Mouse (Mus musculus) heart, embryonic 13.5 days (tissue): ENCODE results near the gene Bmp2. TPM values are rescaled to one million over a fixed set of nuclear protein-coding genes. Genes with fewer than 3 reads are reported as not detected.
A peak's percentile ranks its signal among the peaks of the same experiment; 100 is the strongest.

ENCODE experiments used
- ATAC-seq: fragments of 200-750 bp; cut with Nextera tagmentation; 2 replicates; pipeline ENCODE4 v1.8.0; 2017; ENCODE audit warnings: moderate TSS enrichment; ENCODE audit not compliant: insufficient number of reproducible peaks, low FRiP score, low TSS enrichment; ENCODE audit errors: extremely low read depth
- H3K27ac ChIP-seq: fragments of 300-500 bp; sonication (generic); replicated peaks from 2 replicates; pipeline ENCODE4 v1.5.1; 2015; ENCODE audit warnings: moderate library complexity, mild to moderate bottlenecking, inconsistent platforms
- H3K27me3 ChIP-seq: fragments of 300-500 bp; sonication (generic); replicated peaks from 2 replicates; pipeline ENCODE4 v1.6.1; 2015; ENCODE audit warnings: mild to moderate bottlenecking, inconsistent platforms
- H3K36me3 ChIP-seq: fragments of 300-500 bp; sonication (generic); 2 replicates; pipeline ENCODE4 v1.6.1; 2015; ENCODE audit warnings: mild to moderate bottlenecking, inconsistent platforms
- H3K4me1 ChIP-seq: fragments of 300-500 bp; sonication (generic); 2 replicates; pipeline ENCODE4 v1.6.1; 2015; ENCODE audit warnings: inconsistent platforms
- H3K4me2 ChIP-seq: fragments of 300-500 bp; sonication (generic); 2 replicates; pipeline ENCODE4 v1.6.1; 2015; ENCODE audit warnings: inconsistent platforms, mild to moderate bottlenecking, moderate library complexity
- H3K4me3 ChIP-seq: fragments of 300-500 bp; sonication (generic); 2 replicates; pipeline ENCODE4 v1.5.1; 2015; ENCODE audit warnings: moderate library complexity, mild to moderate bottlenecking, inconsistent platforms
- H3K9ac ChIP-seq: fragments of 300-500 bp; sonication (generic); 2 replicates; pipeline ENCODE4 v1.6.1; 2015; ENCODE audit warnings: inconsistent platforms, mild to moderate bottlenecking, moderate library complexity
- H3K9me3 ChIP-seq: fragments of 300-500 bp; sonication (generic); 2 replicates; pipeline ENCODE4 v1.6.1; 2016; ENCODE audit warnings: inconsistent platforms
- WGBS: fragments of 180-500 bp; shearing (Covaris S2); methylation state at CpG from one replicate; pipeline ENCODE4 v1.1.7; 2015; ENCODE audit warnings: mixed read lengths; 5-methylcytosine and 5-hydroxymethylcytosine counted together
- polyA plus RNA-seq: library from polyadenylated mRNA; unstranded; fragments of >200 nt; fragmentation: Nextera tagmentation; extraction: Ambion mirVana; gene quantifications from 2 replicates; pipeline ENCODE4 v1.2.1, GENCODE M21; 2015

The Bmp2 gene
- polyA plus RNA-seq, 1 experiment from 2014 or later = 10.7 TPM

DNA sequence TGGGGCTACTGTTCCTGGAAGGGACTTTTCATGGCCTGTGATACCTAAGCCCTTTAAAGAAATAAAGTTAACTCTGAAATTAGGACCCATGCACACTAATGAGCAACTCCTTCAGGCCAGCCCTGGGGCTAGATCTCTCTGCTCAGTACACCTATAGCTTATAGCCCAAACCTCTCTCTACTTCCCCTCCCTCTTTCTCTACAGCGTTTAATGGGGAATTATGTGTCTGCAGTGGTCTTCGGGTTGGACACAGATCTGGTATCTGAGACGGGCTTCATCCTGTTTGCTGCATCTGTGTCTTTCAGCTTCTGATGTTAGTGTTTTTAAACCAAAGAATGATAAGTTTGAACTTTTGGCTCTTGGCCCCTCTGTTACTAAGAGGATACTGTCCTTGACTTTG, 18.9 kb upstream of the Bmp2 start:
- Histone ChIP-seq H3K4me3 (no peak overlapping the region), H3K4me2 (no peak overlapping the region), H3K36me3 (no peaks in the 10 kb centered on the region), H3K9me3 (no peaks in the 10 kb centered on the region), H3K9ac (no peak overlapping the region), H3K4me1 (0 out of 2 replicates have a peak, but pooled peaks cover 4% of the 10 kb centered on the region), H3K27me3 (no peaks in the 10 kb centered on the region), H3K27ac (no peak overlapping the region)
- WGBS = 63% methylated on average over 3 of the region's 3 CpGs
- no peak for ATAC-seq

DNA sequence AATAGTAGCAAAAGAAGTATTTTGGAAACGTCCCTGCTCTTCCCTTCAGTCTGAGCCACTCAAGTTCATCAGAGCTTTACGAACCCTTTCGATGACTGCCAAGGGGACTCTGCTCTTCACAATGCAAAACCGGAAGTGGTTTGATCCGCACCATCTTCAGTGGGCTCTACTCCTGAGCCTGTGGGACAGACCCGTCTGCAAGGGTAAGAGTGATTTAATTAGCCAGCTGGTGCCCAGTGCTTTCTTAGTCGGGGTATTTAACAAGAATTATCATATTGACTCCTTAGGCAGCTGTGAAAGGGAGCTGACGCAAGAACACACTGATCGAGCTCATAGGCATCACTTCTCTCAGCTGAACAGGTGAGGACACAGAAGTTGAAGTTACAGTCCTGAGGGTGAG, 16.5 kb upstream of the Bmp2 start:
- Histone ChIP-seq H3K4me3 (no peak overlapping the region), H3K4me1 (0 out of 2 replicates have a peak, but pooled peaks cover 4% of the 10 kb centered on the region), H3K36me3 (no peaks in the 10 kb centered on the region), H3K27me3 (no peaks in the 10 kb centered on the region), H3K9ac (no peak overlapping the region), H3K4me2 (no peak overlapping the region), H3K9me3 (no peaks in the 10 kb centered on the region), H3K27ac (no peak overlapping the region)
- ATAC-seq = no peak
- 83% methylated on average over 9 of the region's 9 CpGs for WGBS

DNA sequence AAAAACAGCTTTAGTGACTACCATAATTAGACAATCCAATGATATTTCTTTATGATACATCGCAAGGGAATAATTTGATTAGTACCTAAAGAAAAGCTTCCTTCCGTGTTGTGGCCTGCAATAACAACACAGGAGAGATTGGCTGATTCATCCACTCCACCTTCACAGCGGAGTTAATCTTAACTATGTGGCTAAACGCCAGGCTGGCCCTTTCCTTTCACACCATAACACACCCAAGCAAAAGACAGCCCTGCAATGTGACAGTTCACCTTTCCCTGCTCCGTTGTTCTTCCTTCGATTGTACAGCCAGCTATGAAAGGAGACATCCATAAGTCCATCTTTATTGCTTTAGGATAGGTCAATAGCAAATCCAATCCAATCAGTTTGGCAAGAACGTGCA, 15.1 kb upstream of the Bmp2 start:
- Histone ChIP-seq H3K9me3 (no peaks in the 10 kb centered on the region), H3K36me3 (no peaks in the 10 kb centered on the region), H3K4me1 (0 out of 2 replicates have a peak, but pooled peaks cover 4% of the 10 kb centered on the region), H3K4me3 (no peak overlapping the region), H3K4me2 (no peak overlapping the region), H3K27me3 (no peaks in the 10 kb centered on the region), H3K9ac (no peak overlapping the region), H3K27ac (no peak overlapping the region)
- no peak for ATAC-seq
- 61% methylated on average over 7 of the region's 7 CpGs for WGBS

DNA sequence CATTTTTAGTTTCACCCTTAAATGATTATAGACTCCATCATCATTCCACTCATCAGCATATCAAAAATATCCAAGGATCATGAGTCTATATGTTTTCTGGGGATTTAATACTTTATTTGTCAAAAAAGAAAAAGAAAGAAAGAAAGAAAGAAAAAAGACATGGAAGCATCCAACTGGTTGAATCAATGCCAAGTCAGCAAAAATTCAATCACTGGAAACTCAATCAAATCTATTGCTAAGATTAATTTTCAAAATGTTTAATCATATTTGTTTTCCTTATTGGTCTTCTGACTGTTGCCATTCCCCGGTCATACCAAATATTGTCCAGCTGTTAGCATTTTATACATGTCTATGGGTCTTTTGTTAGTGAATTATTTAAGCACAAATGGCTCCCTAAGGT, 11.3 kb upstream of the Bmp2 start:
- Histone ChIP-seq H3K4me1 (no peaks in the 10 kb centered on the region), H3K36me3 (no peaks in the 10 kb centered on the region), H3K9ac (no peak overlapping the region), H3K4me3 (no peak overlapping the region), H3K9me3 (no peaks in the 10 kb centered on the region), H3K27me3 (0 out of 2 replicates have a peak, but pooled peaks cover 3% of the 10 kb centered on the region), H3K4me2 (no peak overlapping the region), H3K27ac (no peak overlapping the region)
- no peak for ATAC-seq
- WGBS = 76% methylated on average over 1 of the region's 1 CpGs

DNA sequence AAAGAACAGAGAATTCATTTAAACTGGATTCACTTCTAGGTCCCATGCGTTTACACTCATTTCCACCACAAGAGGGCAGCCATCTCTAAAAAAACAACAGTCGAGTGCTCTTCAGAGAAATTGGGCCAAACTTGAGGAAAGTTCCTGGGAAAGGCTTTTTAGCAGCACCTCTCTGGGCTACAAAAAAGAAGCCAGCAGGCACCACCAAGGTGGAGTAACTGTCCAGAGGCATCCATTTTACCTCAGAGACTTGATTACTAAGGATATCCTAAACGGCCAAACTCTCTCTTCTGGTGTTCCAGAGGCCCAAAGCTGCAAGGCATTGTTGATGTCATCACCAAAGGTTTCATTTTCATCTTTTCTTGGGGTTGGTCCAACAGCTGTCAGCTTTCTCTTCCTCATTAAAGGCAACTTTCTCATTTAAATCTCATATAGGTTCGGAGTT, 1.7 kb upstream of the Bmp2 start:
- H3K36me3 ChIP-seq = no peaks in the 10 kb centered on the region
- no peak for ATAC-seq
- peaks cover 59% of the 10 kb centered on the region for H3K27me3 ChIP-seq
- no peak overlapping the region for H3K4me2 ChIP-seq
- H3K4me1 ChIP-seq = peaks cover 26% of the 10 kb centered on the region
- no peaks in the 10 kb centered on the region for H3K9me3 ChIP-seq
- H3K27ac ChIP-seq = no peak overlapping the region
- no peak overlapping the region for H3K4me3 ChIP-seq
- H3K9ac ChIP-seq = no peak overlapping the region
- 27% methylated on average over 4 of the region's 4 CpGs for WGBS

DNA sequence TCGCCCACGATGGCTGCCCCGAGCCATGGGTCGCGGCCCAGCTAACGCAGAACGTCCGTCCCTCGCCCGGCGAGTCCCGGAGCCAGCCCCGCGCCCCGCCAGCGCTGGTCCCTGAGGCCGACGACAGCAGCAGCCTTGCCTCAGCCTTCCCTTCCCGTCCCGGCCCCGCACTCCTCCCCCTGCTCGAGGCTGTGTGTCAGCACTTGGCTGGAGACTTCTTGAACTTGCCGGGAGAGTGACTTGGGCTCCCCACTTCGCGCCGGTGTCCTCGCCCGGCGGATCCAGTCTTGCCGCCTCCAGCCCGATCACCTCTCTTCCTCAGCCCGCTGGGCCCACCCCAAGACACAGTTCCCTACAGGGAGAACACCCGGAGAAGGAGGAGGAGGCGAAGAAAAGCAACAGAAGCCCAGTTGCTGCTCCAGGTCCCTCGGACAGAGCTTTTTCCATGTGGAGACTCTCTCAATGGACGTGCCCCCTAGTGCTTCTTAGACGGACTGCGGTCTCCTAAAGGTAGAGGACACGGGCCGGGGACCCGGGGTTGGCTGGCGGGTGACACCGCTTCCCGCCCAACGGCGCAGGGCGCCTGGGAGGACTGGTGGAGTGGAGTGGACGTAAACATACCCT, 995 bp downstream of the Bmp2 start:
- no peak for ATAC-seq
- WGBS = 1% methylated on average over 48 of the region's 48 CpGs
- Histone ChIP-seq H3K9ac (peak overlapping the region; percentile 87), H3K27ac (peak overlapping the region; percentile 40), H3K4me2 (peak overlapping the region; percentile 85), H3K4me3 (peak overlapping the region; percentile 68), H3K36me3 (no peaks in the 10 kb centered on the region), H3K4me1 (peaks cover 26% of the 10 kb centered on the region), H3K27me3 (peaks cover 60% of the 10 kb centered on the region), H3K9me3 (no peaks in the 10 kb centered on the region)

GRCm38 (mm10) chr2:133553911-133554285, 1.9 kb downstream of the Bmp2 start:
- Histone ChIP-seq H3K9ac (peak overlapping the region; percentile 87), H3K4me3 (peak overlapping the region; percentile 68), H3K27ac (no peak overlapping the region), H3K36me3 (no peaks in the 10 kb centered on the region), H3K27me3 (peaks cover 53% of the 10 kb centered on the region), H3K4me1 (peaks cover 26% of the 10 kb centered on the region), H3K4me2 (peak overlapping the region; percentile 85), H3K9me3 (no peaks in the 10 kb centered on the region)
- ATAC-seq = no peak
- 24% methylated on average over 9 of the region's 9 CpGs for WGBS

GRCm38 (mm10) chr2:133554286-133555021, 2.5 kb downstream of the Bmp2 start:
- Histone ChIP-seq H3K36me3 (0 out of 2 replicates have a peak, but pooled peaks cover 2% of the 10 kb centered on the region), H3K4me3 (peak overlapping the region; percentile 68), H3K4me2 (peak overlapping the region; percentile 85), H3K27me3 (peaks cover 49% of the 10 kb centered on the region), H3K4me1 (peaks cover 26% of the 10 kb centered on the region), H3K9ac (peak overlapping the region; percentile 87), H3K9me3 (no peaks in the 10 kb centered on the region), H3K27ac (peak overlapping the region; percentile 39)
- under 1% methylated on average over 55 of the region's 55 CpGs for WGBS
- ATAC-seq = no peak

DNA sequence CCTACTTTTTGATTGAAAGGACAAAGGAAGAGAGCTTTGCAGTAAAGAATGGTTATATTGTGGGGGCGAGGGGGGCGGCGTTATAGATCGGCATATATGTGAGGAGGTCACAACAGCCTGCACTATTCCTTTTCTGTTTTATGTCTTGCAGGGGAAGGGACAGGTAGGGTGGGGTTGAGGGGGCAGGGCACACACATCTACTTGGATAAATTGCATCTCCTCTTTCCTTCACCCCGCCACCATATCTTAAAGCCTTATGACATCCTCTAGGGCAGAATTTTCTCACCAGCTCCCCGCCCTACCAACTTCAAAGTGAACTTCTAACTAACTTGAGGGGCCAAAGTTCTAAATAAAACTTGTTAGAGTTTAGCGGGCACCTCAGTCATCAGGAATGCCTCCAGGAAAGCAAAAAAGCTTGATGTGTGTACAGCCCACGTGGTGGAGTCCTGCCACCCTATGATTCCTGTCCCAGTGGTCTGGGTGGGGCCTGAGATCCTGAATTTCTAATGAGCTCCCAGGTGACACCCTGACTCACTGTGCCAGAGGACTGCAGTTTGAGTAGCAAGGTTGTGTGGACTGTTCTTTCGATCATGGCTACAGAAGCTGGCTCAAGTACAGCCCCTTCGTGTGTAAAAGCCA, 12.4 kb downstream of the Bmp2 start:
- H3K4me1 ChIP-seq = peaks cover 9% of the 10 kb centered on the region
- no peaks in the 10 kb centered on the region for H3K27me3 ChIP-seq
- 67% methylated on average over 10 of the region's 10 CpGs for WGBS
- no peaks in the 10 kb centered on the region for H3K9me3 ChIP-seq
- no peak overlapping the region for H3K4me3 ChIP-seq
- H3K27ac ChIP-seq = no peak overlapping the region
- peaks cover 15% of the 10 kb centered on the region for H3K36me3 ChIP-seq
- ATAC-seq = no peak
- H3K4me2 ChIP-seq = no peak overlapping the region
- no peak overlapping the region for H3K9ac ChIP-seq

DNA sequence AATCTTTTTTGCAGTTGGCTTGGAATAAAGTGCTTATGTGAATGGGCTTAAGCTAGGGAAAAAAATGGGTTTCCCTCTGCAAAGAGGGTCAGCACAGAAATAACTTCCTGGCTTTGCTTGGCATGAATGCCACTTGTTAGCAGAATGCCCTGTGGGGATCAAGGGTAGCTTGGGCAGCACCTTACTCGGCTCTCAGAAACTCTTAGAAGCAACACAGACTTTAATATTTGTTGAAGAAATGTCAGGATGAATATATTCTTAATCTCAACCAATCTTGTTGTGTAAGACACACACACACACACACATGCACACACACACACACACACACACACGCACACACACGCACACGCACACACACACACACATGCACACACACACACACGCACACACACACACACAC, 13.5 kb downstream of the Bmp2 start:
- WGBS = 92% methylated on average over 5 of the region's 5 CpGs

DNA sequence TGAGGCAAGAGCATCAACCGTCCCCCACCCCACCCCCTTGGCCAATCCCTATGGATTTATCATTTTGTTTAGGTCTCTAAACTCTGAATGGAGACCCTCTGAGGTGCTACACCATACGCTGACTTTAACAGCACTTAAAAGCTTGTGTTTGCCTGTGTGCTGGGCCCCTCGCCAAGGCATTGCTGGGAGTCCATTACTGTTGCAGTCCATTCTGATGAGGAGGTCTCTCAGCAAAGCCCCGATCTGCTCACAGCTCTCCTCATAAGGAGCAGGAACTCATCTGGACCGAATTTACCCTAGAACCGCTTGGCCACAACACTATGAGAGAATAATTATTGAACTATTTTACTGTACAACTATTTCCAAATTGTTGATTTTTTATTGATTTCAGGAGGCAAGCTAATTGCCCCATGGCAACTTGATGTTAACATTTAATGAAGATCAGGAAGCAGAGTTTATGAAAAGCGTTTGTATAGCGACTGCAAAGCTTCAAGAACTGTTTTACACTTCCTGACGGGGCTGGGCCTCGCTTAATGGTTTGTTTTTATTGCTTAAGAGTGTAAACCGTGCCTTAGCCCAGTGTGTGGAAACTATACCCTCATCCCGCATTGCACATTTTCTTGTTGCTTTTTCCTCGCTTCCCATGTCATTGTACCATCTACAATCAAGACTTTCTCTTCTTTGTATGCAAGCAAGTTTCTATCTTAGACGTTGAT, 14.2 kb downstream of the Bmp2 start:
- no peak overlapping the region for H3K4me2 ChIP-seq
- 64% methylated on average over 14 of the region's 14 CpGs for WGBS
- ATAC-seq = no peak

More for the DNA sequence above, 13.5 kb downstream of the Bmp2 start:
- H3K4me2 ChIP-seq = no peak overlapping the region
- no peaks in the 10 kb centered on the region for H3K27me3 ChIP-seq
- peaks cover 9% of the 10 kb centered on the region for H3K36me3 ChIP-seq
- H3K9ac ChIP-seq = no peak overlapping the region
- H3K4me1 ChIP-seq = peaks cover 14% of the 10 kb centered on the region
- H3K9me3 ChIP-seq = no peaks in the 10 kb centered on the region
- ATAC-seq = no peak
- no peak overlapping the region for H3K4me3 ChIP-seq
- no peak overlapping the region for H3K27ac ChIP-seq

More for the DNA sequence above, 14.2 kb downstream of the Bmp2 start:
- peaks cover 4% of the 10 kb centered on the region for H3K36me3 ChIP-seq
- H3K9ac ChIP-seq = no peak overlapping the region
- no peaks in the 10 kb centered on the region for H3K27me3 ChIP-seq
- no peaks in the 10 kb centered on the region for H3K9me3 ChIP-seq
- peaks cover 14% of the 10 kb centered on the region for H3K4me1 ChIP-seq
- H3K27ac ChIP-seq = no peak overlapping the region
- no peak overlapping the region for H3K4me3 ChIP-seq
